Mouse (Mus musculus): ENCODE measurements around the gene Tmem106b.

Gene Tmem106b

GRCm38 (mm10) chr6:13069302-13070146, at the start of gene Tmem106b:
Gene Tmem106b, plus strand, starts transcription at chr6:13069759.
- no peaks in the 10 kb centered on the region for H3K27me3 ChIP-seq (ENCODE audit: control insufficient read depth, insufficient read depth, low read length, poor library complexity, severe bottlenecking)
- peaks cover 2% of the 10 kb centered on the region; the same call in 1 of the 2 replicates for H3K36me3 ChIP-seq (ENCODE audit: control insufficient read depth, insufficient read depth, low read length, poor library complexity, severe bottlenecking)
- DNase-seq (ENCODE audit: low read depth, low spot score): peak; percentile 98

GRCm38 (mm10) chr6:13021245-13022100, 48.1 kb upstream of the Tmem106b start:
- no peaks in the 10 kb centered on the region for H3K36me3 ChIP-seq (ENCODE audit: control insufficient read depth, insufficient read depth, low read length, poor library complexity, severe bottlenecking)
- no peak for DNase-seq (ENCODE audit: low read depth, low spot score)
- H3K27me3 ChIP-seq (ENCODE audit: control insufficient read depth, insufficient read depth, low read length, poor library complexity, severe bottlenecking): no peaks in the 10 kb centered on the region

GRCm38 (mm10) chr6:13030558-13030957, 39.0 kb upstream of the Tmem106b start:
- no peaks in the 10 kb centered on the region for H3K27me3 ChIP-seq (ENCODE audit: control insufficient read depth, insufficient read depth, low read length, poor library complexity, severe bottlenecking)
- H3K36me3 ChIP-seq (ENCODE audit: control insufficient read depth, insufficient read depth, low read length, poor library complexity, severe bottlenecking): no peaks in the 10 kb centered on the region
- DNase-seq (ENCODE audit: low read depth, low spot score): no peak

- DNase-seq (ENCODE audit: low read depth, low spot score): no peak
- Histone ChIP-seq H3K36me3 (ENCODE audit: control insufficient read depth, insufficient read depth, low read length, poor library complexity, severe bottlenecking) (no peaks in the 10 kb centered on the region), H3K27me3 (ENCODE audit: control insufficient read depth, insufficient read depth, low read length, poor library complexity, severe bottlenecking) (no peaks in the 10 kb centered on the region)
Observed at GRCm38 (mm10) chr6:13030961-13031360, 38.6 kb upstream of the Tmem106b start.

- no peak for DNase-seq (ENCODE audit: low read depth, low spot score)
- Histone ChIP-seq H3K27me3 (ENCODE audit: control insufficient read depth, insufficient read depth, low read length, poor library complexity, severe bottlenecking) (no peaks in the 10 kb centered on the region), H3K36me3 (ENCODE audit: control insufficient read depth, insufficient read depth, low read length, poor library complexity, severe bottlenecking) (no peaks in the 10 kb centered on the region)
Observed at GRCm38 (mm10) chr6:13052408-13053200, 17.0 kb upstream of the Tmem106b start.

GRCm38 (mm10) chr6:13061276-13062039, 8.1 kb upstream of the Tmem106b start:
- peak; percentile 14 for DNase-seq (ENCODE audit: low read depth, low spot score)
- no peaks in the 10 kb centered on the region for H3K27me3 ChIP-seq (ENCODE audit: control insufficient read depth, insufficient read depth, low read length, poor library complexity, severe bottlenecking)
- H3K36me3 ChIP-seq (ENCODE audit: control insufficient read depth, insufficient read depth, low read length, poor library complexity, severe bottlenecking): no peaks in the 10 kb centered on the region

GRCm38 (mm10) chr6:13062063-13062462, 7.5 kb upstream of the Tmem106b start:
- H3K36me3 ChIP-seq (ENCODE audit: control insufficient read depth, insufficient read depth, low read length, poor library complexity, severe bottlenecking): no peaks in the 10 kb centered on the region
- no peaks in the 10 kb centered on the region for H3K27me3 ChIP-seq (ENCODE audit: control insufficient read depth, insufficient read depth, low read length, poor library complexity, severe bottlenecking)
- no peak for DNase-seq (ENCODE audit: low read depth, low spot score)

- Histone ChIP-seq H3K36me3 (ENCODE audit: control insufficient read depth, insufficient read depth, low read length, poor library complexity, severe bottlenecking) (no peaks in the 10 kb centered on the region), H3K27me3 (ENCODE audit: control insufficient read depth, insufficient read depth, low read length, poor library complexity, severe bottlenecking) (no peaks in the 10 kb centered on the region)
- DNase-seq (ENCODE audit: low read depth, low spot score): no peak
Observed at GRCm38 (mm10) chr6:13062691-13063255, 6.8 kb upstream of the Tmem106b start.

GRCm38 (mm10) chr6:13070147-13070425, 527 bp downstream of the Tmem106b start:
- H3K36me3 ChIP-seq (ENCODE audit: control insufficient read depth, insufficient read depth, low read length, poor library complexity, severe bottlenecking): peaks cover 2% of the 10 kb centered on the region; the same call in 1 of the 2 replicates
- no peak for DNase-seq (ENCODE audit: low read depth, low spot score)
- no peaks in the 10 kb centered on the region for H3K27me3 ChIP-seq (ENCODE audit: control insufficient read depth, insufficient read depth, low read length, poor library complexity, severe bottlenecking)

GRCm38 (mm10) chr6:13070485-13070884, 926 bp downstream of the Tmem106b start:
- peak; percentile 20 for DNase-seq (ENCODE audit: low read depth, low spot score)
- Histone ChIP-seq H3K36me3 (ENCODE audit: control insufficient read depth, insufficient read depth, low read length, poor library complexity, severe bottlenecking) (peaks cover 2% of the 10 kb centered on the region; the same call in 1 of the 2 replicates), H3K27me3 (ENCODE audit: control insufficient read depth, insufficient read depth, low read length, poor library complexity, severe bottlenecking) (no peaks in the 10 kb centered on the region)

GRCm38 (mm10) chr6:13073036-13073435, 3.5 kb downstream of the Tmem106b start:
- no peaks in the 10 kb centered on the region for H3K27me3 ChIP-seq (ENCODE audit: control insufficient read depth, insufficient read depth, low read length, poor library complexity, severe bottlenecking)
- no peak for DNase-seq (ENCODE audit: low read depth, low spot score)
- peaks cover 3% of the 10 kb centered on the region; the same call in 1 of the 2 replicates for H3K36me3 ChIP-seq (ENCODE audit: control insufficient read depth, insufficient read depth, low read length, poor library complexity, severe bottlenecking)

GRCm38 (mm10) chr6:13073876-13074275, 4.3 kb downstream of the Tmem106b start:
- DNase-seq (ENCODE audit: low read depth, low spot score): no peak
- Histone ChIP-seq H3K36me3 (ENCODE audit: control insufficient read depth, insufficient read depth, low read length, poor library complexity, severe bottlenecking) (peaks cover 6% of the 10 kb centered on the region; the same call in 1 of the 2 replicates), H3K27me3 (ENCODE audit: control insufficient read depth, insufficient read depth, low read length, poor library complexity, severe bottlenecking) (no peaks in the 10 kb centered on the region)

- H3K27me3 ChIP-seq (ENCODE audit: control insufficient read depth, insufficient read depth, low read length, poor library complexity, severe bottlenecking): no peaks in the 10 kb centered on the region
- peaks cover 14% of the 10 kb centered on the region for H3K36me3 ChIP-seq (ENCODE audit: control insufficient read depth, insufficient read depth, low read length, poor library complexity, severe bottlenecking)
- DNase-seq (ENCODE audit: low read depth, low spot score): no peak
Observed at GRCm38 (mm10) chr6:13082881-13083280, 13.3 kb downstream of the Tmem106b start.

Measured in splenic B cell, adult 2 months (primary cell).